Mouse (Mus musculus) embryonic facial prominence, embryonic 15.5 days (tissue): ENCODE results near the gene Foxp4. TPM values are rescaled to one million over a fixed set of nuclear protein-coding genes. Genes with fewer than 3 reads are reported as not detected.

ENCODE experiments used
- ATAC-seq: fragments of 200-750 bp; cut with Nextera tagmentation; 2 replicates; pipeline ENCODE4 v1.8.0; 2017; ENCODE audit warnings: low read depth, moderate TSS enrichment; ENCODE audit not compliant: insufficient number of reproducible peaks, low FRiP score, low TSS enrichment
- H3K27ac ChIP-seq: fragments of 300-500 bp; sonication (generic); replicated peaks from 2 replicates; pipeline ENCODE4 v1.5.1; 2015; ENCODE audit warnings: mild to moderate bottlenecking, inconsistent platforms
- H3K27me3 ChIP-seq: fragments of 300-500 bp; sonication (generic); 2 replicates; pipeline ENCODE4 v1.6.1; 2015; ENCODE audit warnings: inconsistent platforms
- H3K36me3 ChIP-seq: fragments of 300-500 bp; sonication (generic); 2 replicates; pipeline ENCODE4 v1.6.1; 2015; ENCODE audit warnings: mild to moderate bottlenecking, inconsistent platforms
- H3K4me1 ChIP-seq: fragments of 300-500 bp; sonication (generic); 2 replicates; pipeline ENCODE4 v1.6.1; 2015; ENCODE audit warnings: inconsistent platforms
- H3K4me2 ChIP-seq: fragments of 300-500 bp; sonication (generic); replicated peaks from 2 replicates; pipeline ENCODE4 v1.6.1; 2015; ENCODE audit warnings: mild to moderate bottlenecking, inconsistent platforms
- H3K4me3 ChIP-seq: fragments of 300-500 bp; sonication (generic); replicated peaks from 2 replicates; pipeline ENCODE4 v1.5.1; 2015; ENCODE audit warnings: mild to moderate bottlenecking, inconsistent platforms
- H3K9ac ChIP-seq: fragments of 300-500 bp; sonication (generic); 2 replicates; pipeline ENCODE4 v1.6.1; 2015; ENCODE audit warnings: inconsistent platforms
- H3K9me3 ChIP-seq: fragments of 300-500 bp; sonication (generic); replicated peaks from 2 replicates; pipeline ENCODE4 v1.6.1; 2016; ENCODE audit warnings: inconsistent platforms
- WGBS: fragments of 180-500 bp; shearing (Covaris S2); methylation state at CpG from one replicate; pipeline ENCODE4 v1.1.7; 2015; 5-methylcytosine and 5-hydroxymethylcytosine counted together
- polyA plus RNA-seq: library from polyadenylated mRNA; unstranded; fragments of >200 nt; fragmentation: Nextera tagmentation; extraction: Ambion mirVana; gene quantifications from 2 replicates; pipeline ENCODE4 v1.2.1, GENCODE M21; 2015

The Foxp4 gene
- polyA plus RNA-seq, 1 experiment from 2014 or later: 19.3 TPM

DNA sequence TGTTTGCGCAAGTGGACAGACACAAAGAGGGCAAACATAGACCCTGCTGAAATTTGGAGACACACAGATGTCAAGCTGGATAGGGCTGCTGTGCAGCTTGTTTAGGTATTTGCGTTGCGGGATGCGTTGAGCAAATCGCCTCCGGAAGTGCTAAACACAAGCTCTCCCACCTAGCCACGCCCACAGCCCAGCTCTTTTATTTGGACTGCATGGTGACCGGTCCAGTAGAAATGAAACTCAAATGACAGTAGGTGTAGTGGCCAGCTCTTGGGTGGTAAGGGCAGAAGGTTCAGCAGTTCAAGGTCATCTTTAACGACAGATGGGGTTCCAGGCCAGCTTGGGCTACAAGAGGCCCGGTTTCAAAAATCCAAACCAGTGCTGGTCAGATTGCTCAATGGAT, 1.5 kb upstream of the Foxp4 start:
- Histone ChIP-seq H3K4me1 (peaks cover 38% of the 10 kb centered on the region), H3K27ac (0 out of 2 replicates have a peak overlapping the region, but pooled peaks have one; percentile 95), H3K9me3 (no peaks in the 10 kb centered on the region), H3K9ac (no peak overlapping the region), H3K27me3 (0 out of 2 replicates have a peak, but pooled peaks cover 3% of the 10 kb centered on the region), H3K4me3 (peak overlapping the region; percentile 81; the same call in 1 of the 2 replicates), H3K36me3 (no peaks in the 10 kb centered on the region), H3K4me2 (peak overlapping the region; percentile 92)
- ATAC-seq: no peak
- WGBS: 39% methylated on average over 10 of the region's 10 CpGs

DNA sequence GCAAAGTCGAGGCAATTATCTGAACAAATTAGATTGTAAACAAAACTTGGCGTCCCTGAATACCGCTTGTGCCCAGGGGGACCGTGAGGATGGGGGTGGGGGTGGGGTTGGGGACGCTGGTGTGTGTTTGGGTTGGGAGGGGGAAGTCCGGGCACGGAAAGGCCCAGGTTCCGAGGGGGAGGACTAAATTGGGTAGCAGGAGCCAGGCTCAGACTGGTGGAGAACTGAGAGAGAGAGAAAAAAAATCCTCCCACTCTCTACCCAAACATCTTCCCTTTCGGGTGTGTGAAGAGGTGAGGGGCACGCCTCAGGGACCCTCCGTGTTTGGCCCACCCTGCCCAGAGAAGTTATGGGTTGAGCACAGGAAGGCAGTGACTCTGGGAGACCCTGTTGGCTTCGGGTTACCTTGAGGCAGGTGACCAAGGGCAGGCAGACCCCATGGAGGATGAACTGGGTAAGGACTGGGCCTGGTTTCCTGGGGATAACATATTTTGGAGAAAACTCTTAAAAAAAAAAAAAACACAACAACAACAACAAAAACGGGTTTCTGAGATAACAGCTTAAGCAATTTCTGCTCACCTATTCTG, 988 bp upstream of the Foxp4 start:
- peak overlapping the region; percentile 81 for H3K4me3 ChIP-seq
- H3K4me2 ChIP-seq: peak overlapping the region; percentile 92
- peak overlapping the region; percentile 39 for H3K9ac ChIP-seq
- no peaks in the 10 kb centered on the region for H3K9me3 ChIP-seq
- peak overlapping the region; percentile 95 for H3K27ac ChIP-seq
- no peak for ATAC-seq
- H3K36me3 ChIP-seq: no peaks in the 10 kb centered on the region
- 0 out of 2 replicates have a peak, but pooled peaks cover 3% of the 10 kb centered on the region for H3K27me3 ChIP-seq
- WGBS: 3% methylated on average over 13 of the region's 13 CpGs
- H3K4me1 ChIP-seq: peaks cover 43% of the 10 kb centered on the region

- peak; percentile 51 for ATAC-seq
- WGBS: under 1% methylated on average over 63 of the region's 65 CpGs
- Histone ChIP-seq H3K9ac (peak overlapping the region; percentile 63), H3K4me1 (peaks cover 47% of the 10 kb centered on the region), H3K4me2 (peak overlapping the region; percentile 92), H3K36me3 (no peaks in the 10 kb centered on the region), H3K4me3 (peak overlapping the region; percentile 81), H3K27me3 (0 out of 2 replicates have a peak, but pooled peaks cover 3% of the 10 kb centered on the region), H3K27ac (peak overlapping the region; percentile 95), H3K9me3 (no peaks in the 10 kb centered on the region)
These were observed 615 bp downstream of the Foxp4 start for GRCm38 (mm10) chr17:47923678-47924382.

DNA sequence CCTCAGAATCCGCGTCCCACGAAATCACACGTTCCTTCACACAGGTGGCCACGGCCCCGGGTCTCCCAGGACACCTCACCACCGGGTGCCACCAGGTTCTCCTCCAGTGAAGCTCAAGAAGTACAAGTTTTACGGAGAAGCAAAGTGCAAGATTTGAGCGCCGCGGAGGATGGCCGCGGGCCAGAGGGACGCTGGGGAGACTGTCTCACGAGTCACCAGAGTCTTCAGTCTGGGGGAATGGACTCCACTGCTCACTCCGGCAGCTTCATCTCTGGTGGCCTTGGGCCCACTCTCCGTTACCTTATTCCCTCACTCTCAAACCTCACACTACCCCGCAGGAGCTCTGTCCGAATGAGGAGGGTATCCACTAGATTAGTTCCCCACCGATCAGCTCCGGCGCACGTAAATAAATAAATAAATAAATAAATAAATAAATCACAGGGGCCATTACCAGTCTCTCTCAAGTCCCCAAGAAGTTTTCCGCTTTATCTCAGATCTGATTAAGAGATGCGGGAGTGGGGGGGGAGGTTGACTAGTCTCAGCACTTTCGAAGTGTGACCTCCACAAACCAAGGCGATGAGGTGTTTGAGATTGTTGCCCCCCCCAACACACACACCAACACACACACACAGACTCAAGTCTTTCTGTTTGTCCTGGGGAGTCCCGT, 1.3 kb downstream of the Foxp4 start:
- Histone ChIP-seq H3K4me1 (peaks cover 47% of the 10 kb centered on the region), H3K27ac (peak overlapping the region; percentile 95; the same call in 1 of the 2 replicates), H3K9ac (peak overlapping the region; percentile 63), H3K36me3 (no peaks in the 10 kb centered on the region), H3K9me3 (no peaks in the 10 kb centered on the region), H3K4me3 (peak overlapping the region; percentile 81), H3K4me2 (peak overlapping the region; percentile 92), H3K27me3 (0 out of 2 replicates have a peak, but pooled peaks cover 3% of the 10 kb centered on the region)
- ATAC-seq: no peak
- under 1% methylated on average over 28 of the region's 28 CpGs for WGBS

GRCm38 (mm10) chr17:47922579-47922978, 1.9 kb downstream of the Foxp4 start:
- ATAC-seq: no peak
- WGBS: 3% methylated on average over 24 of the region's 24 CpGs
- H3K4me1 ChIP-seq: peaks cover 47% of the 10 kb centered on the region

GRCm38 (mm10) chr17:47922116-47922515, 2.3 kb downstream of the Foxp4 start:
- H3K4me1 ChIP-seq: peaks cover 46% of the 10 kb centered on the region
- H3K27me3 ChIP-seq: 0 out of 2 replicates have a peak, but pooled peaks cover 3% of the 10 kb centered on the region
- H3K4me2 ChIP-seq: peak overlapping the region; percentile 92
- H3K9me3 ChIP-seq: no peaks in the 10 kb centered on the region
- peak overlapping the region; percentile 81 for H3K4me3 ChIP-seq
- 8% methylated on average over 21 of the region's 21 CpGs for WGBS
- H3K9ac ChIP-seq: no peak overlapping the region
- no peaks in the 10 kb centered on the region for H3K36me3 ChIP-seq
- ATAC-seq: no peak
- no peak overlapping the region for H3K27ac ChIP-seq

More at GRCm38 (mm10) chr17:47922579-47922978, 1.9 kb downstream of the Foxp4 start:
- Histone ChIP-seq H3K4me2 (peak overlapping the region; percentile 92), H3K9me3 (no peaks in the 10 kb centered on the region), H3K9ac (no peak overlapping the region), H3K4me3 (peak overlapping the region; percentile 81), H3K27me3 (0 out of 2 replicates have a peak, but pooled peaks cover 3% of the 10 kb centered on the region), H3K27ac (no peak overlapping the region), H3K36me3 (no peaks in the 10 kb centered on the region)

DNA sequence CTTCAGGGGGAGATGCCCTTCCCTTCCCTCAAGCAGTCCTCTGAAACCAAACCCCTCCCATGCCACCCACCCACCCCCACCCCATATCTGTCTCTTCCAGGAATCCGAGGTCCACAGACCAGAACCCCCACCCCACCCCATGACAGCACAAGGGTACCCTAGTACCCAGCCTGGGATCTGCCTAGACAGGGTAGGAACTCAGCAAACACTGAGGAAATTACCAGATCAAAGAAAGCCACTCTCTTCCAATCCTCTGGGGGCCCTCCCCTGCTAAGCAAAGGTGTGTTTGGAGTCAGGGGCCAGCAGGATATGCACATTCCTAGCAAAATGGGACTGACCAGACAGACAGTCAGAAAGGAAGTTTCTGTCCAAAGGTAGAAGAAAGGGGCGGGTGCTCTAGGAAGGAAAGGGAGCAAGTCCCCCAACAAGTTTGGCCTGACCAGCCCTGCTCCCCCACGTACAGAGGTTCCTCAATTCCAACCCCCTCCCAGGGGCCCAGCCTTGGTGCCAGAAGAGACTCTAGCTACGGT, 3.2 kb downstream of the Foxp4 start:
- Histone ChIP-seq H3K4me1 (peaks cover 47% of the 10 kb centered on the region), H3K27ac (no peak overlapping the region)

DNA sequence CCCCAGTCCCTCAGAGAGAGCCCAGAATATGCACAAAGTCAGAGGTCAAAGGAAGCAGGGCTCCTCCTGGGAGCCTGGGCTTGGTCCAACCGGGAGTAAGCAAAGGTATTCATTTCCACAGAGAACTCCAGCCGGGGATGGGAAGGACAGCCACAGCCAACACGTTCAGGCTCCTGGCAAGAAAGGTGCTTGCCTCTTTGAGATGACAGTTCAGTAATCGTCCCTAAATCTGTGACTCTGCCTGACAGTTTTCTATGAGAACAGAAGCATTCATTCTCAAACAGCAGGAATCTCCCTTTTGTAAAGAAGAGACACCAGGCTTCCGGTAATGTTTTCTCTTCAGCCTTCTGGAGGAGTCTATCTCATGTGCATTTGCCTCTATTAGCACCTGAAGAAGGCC, 4.6 kb downstream of the Foxp4 start:
- Histone ChIP-seq H3K9me3 (no peaks in the 10 kb centered on the region), H3K27ac (no peak overlapping the region), H3K4me2 (no peak overlapping the region), H3K4me1 (peaks cover 44% of the 10 kb centered on the region), H3K36me3 (no peaks in the 10 kb centered on the region), H3K4me3 (no peak overlapping the region), H3K9ac (no peak overlapping the region), H3K27me3 (0 out of 2 replicates have a peak, but pooled peaks cover 3% of the 10 kb centered on the region)
- ATAC-seq: no peak
- WGBS: 45% methylated on average over 5 of the region's 5 CpGs

More for the DNA sequence above, 3.2 kb downstream of the Foxp4 start:
- Histone ChIP-seq H3K27me3 (0 out of 2 replicates have a peak, but pooled peaks cover 3% of the 10 kb centered on the region), H3K4me2 (peak overlapping the region; percentile 92), H3K9ac (no peak overlapping the region), H3K9me3 (no peaks in the 10 kb centered on the region), H3K36me3 (no peaks in the 10 kb centered on the region), H3K4me3 (peak overlapping the region; percentile 81; the same call in 1 of the 2 replicates)
- no peak for ATAC-seq
- 52% methylated on average over 4 of the region's 4 CpGs for WGBS

DNA sequence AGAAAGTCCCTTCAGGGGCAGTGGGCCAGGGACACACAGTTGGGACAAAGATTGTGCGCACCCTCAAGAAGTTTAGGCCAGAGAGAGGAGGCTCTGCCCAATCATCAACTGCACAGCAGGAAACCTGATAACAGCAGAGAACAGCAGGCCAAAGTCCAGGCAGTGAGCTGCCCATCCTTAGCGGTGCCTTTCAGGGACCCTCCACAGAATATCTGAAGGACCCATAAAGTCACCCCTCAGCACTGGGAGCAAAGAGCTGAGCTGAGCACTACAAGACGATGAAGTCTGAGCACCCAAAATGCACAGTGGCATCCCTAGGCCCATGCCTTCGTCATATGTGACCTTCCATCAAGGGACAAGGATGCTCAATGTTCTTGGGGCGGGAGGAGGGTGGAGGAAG, 6.5 kb downstream of the Foxp4 start:
- Histone ChIP-seq H3K4me3 (no peak overlapping the region), H3K27ac (no peak overlapping the region), H3K9me3 (no peaks in the 10 kb centered on the region), H3K36me3 (no peaks in the 10 kb centered on the region), H3K9ac (no peak overlapping the region), H3K27me3 (0 out of 2 replicates have a peak, but pooled peaks cover 3% of the 10 kb centered on the region), H3K4me1 (peaks cover 47% of the 10 kb centered on the region), H3K4me2 (no peak overlapping the region)
- WGBS: 84% methylated on average over 5 of the region's 5 CpGs
- ATAC-seq: no peak

GRCm38 (mm10) chr17:47917212-47917611, 7.2 kb downstream of the Foxp4 start:
- 0 out of 2 replicates have a peak, but pooled peaks cover 3% of the 10 kb centered on the region for H3K27me3 ChIP-seq
- H3K9me3 ChIP-seq: no peaks in the 10 kb centered on the region
- no peak overlapping the region for H3K4me3 ChIP-seq
- no peaks in the 10 kb centered on the region for H3K36me3 ChIP-seq
- no peak overlapping the region for H3K27ac ChIP-seq
- no peak overlapping the region for H3K4me2 ChIP-seq
- no peak overlapping the region for H3K9ac ChIP-seq
- ATAC-seq: no peak
- 85% methylated on average over 3 of the region's 3 CpGs for WGBS
- peaks cover 41% of the 10 kb centered on the region for H3K4me1 ChIP-seq
